Mouse (Mus musculus) neural tube, embryonic 14.5 days (tissue): ENCODE results near the gene Itgb2. TPM values are rescaled to one million over a fixed set of nuclear protein-coding genes. Genes with fewer than 3 reads are reported as not detected.

Experiments
- ATAC-seq: fragments of 200-750 bp; cut with Nextera tagmentation; 2 replicates; pipeline ENCODE4 v1.8.0; 2017; ENCODE audit warnings: low read depth, mild to moderate bottlenecking, moderate TSS enrichment, moderate library complexity
- H3K27ac ChIP-seq: fragments of 300-500 bp; sonication (generic); 2 replicates; pipeline ENCODE4 v1.5.1; 2014; ENCODE audit warnings: low read depth, mild to moderate bottlenecking, control low read depth, low read length, moderate library complexity, mixed read lengths
- H3K27me3 ChIP-seq: fragments of 300-500 bp; sonication (generic); 2 replicates; pipeline ENCODE4 v1.6.1; 2014; ENCODE audit warnings: low read length; ENCODE audit not compliant: control insufficient read depth, insufficient read depth
- H3K36me3 ChIP-seq: fragments of 300-500 bp; sonication (generic); 2 replicates; pipeline ENCODE4 v1.6.1; 2014; ENCODE audit warnings: low read length, mixed read lengths; ENCODE audit not compliant: control insufficient read depth, insufficient read depth
- H3K4me1 ChIP-seq: fragments of 300-500 bp; sonication (generic); 2 replicates; pipeline ENCODE4 v1.6.1; 2014; ENCODE audit warnings: low read length; ENCODE audit not compliant: control insufficient read depth, insufficient read depth
- H3K4me2 ChIP-seq: fragments of 300-500 bp; sonication (generic); 2 replicates; pipeline ENCODE4 v1.6.1; 2014; ENCODE audit warnings: mild to moderate bottlenecking, low read depth, low read length, control low read depth
- H3K4me3 ChIP-seq: fragments of 300-500 bp; sonication (generic); 2 replicates; pipeline ENCODE4 v1.5.1; 2014; ENCODE audit warnings: low read depth, low read length, control low read depth, mixed read lengths
- H3K9ac ChIP-seq: fragments of 300-500 bp; sonication (generic); replicated peaks from 2 replicates; pipeline ENCODE4 v1.6.1; 2014; ENCODE audit warnings: low read depth, mild to moderate bottlenecking, control low read depth, low read length, mixed read lengths
- H3K9me3 ChIP-seq: fragments of 300-500 bp; sonication (generic); 2 replicates; pipeline ENCODE4 v1.6.1; 2016; ENCODE audit warnings: low read length; ENCODE audit not compliant: control insufficient read depth
- WGBS: fragments of 180-500 bp; shearing (Covaris S2); extraction: QIAGEN DNeasy Blood & Tissue Kit; methylation state at CpG from one replicate; pipeline ENCODE4 v1.1.7; 2014; 5-methylcytosine and 5-hydroxymethylcytosine counted together
- polyA plus RNA-seq: library from polyadenylated mRNA; unstranded; fragments of >200 nt; fragmentation: Nextera tagmentation; extraction: Ambion mirVana; gene quantifications from 2 replicates; pipeline ENCODE4 v1.2.1, GENCODE M21; 2014

The Itgb2 gene
- polyA plus RNA-seq, result 0.44 and 1.2 TPM in 2 replicates

DNA sequence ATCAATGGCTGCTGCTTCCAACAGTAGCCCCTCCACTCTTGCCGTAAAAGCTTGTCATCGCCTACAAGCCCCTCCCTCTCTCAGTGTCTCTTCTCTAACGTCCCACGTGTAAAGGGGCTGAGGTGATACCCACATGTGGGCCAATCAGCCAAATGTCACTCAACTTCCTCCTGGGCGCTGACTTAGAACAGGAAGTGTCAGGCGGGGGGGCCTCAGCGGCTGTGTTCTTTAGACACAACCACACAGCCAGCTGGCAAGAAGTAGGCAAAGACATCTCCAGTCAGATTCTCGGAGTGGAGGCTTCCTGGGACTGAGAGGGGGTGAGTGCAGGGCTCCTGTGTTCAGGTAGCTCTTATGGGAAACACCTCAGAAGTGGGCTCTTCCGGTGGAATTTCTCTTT is at the start of gene Itgb2:
Gene Itgb2 (plus strand): TSS at position 113 of the 400 bp plus-strand sequence.
- no peaks in the 10 kb centered on the region for H3K9me3 ChIP-seq
- H3K36me3 ChIP-seq, result no peaks in the 10 kb centered on the region
- no peak within 1 kb of the TSS for H3K4me3 ChIP-seq
- H3K27ac ChIP-seq, result no peak within 1 kb of the TSS
- H3K4me1 ChIP-seq, result no peaks in the 10 kb centered on the region
- H3K27me3 ChIP-seq, result no peaks in the 10 kb centered on the region
- H3K4me2 ChIP-seq, result no peak within 1 kb of the TSS
- no peak for ATAC-seq
- no peak within 1 kb of the TSS for H3K9ac ChIP-seq
- WGBS, result 75% methylated on average over 9 of the region's 9 CpGs

DNA sequence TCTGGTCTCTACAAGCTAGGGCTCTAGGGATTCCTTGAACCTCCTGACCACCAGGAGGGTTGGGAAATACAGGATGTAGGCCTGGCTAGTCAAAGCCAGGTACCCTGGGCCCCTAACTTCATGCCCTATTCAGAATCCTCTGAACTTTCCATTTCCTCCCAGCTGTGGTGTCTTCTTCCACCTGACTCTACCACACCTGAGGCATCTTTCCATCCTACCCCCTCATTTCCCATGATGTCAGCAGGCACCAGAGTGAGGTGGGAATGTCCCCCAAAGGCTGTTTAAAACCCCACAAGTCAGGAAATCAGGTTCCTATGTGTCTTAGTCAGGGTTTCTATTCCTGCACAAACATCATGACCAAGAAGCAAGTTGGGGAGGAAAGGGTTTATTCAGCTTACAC is 48.2 kb upstream of the Itgb2 start:
- no peak for ATAC-seq
- no peaks in the 10 kb centered on the region for H3K4me1 ChIP-seq
- H3K9me3 ChIP-seq, result no peaks in the 10 kb centered on the region
- H3K4me3 ChIP-seq, result no peak overlapping the region
- H3K27me3 ChIP-seq, result no peaks in the 10 kb centered on the region
- H3K36me3 ChIP-seq, result peaks cover 2% of the 10 kb centered on the region; the same call in 1 of the 2 replicates
- no peak overlapping the region for H3K9ac ChIP-seq
- no peak overlapping the region for H3K27ac ChIP-seq
- H3K4me2 ChIP-seq, result no peak overlapping the region

DNA sequence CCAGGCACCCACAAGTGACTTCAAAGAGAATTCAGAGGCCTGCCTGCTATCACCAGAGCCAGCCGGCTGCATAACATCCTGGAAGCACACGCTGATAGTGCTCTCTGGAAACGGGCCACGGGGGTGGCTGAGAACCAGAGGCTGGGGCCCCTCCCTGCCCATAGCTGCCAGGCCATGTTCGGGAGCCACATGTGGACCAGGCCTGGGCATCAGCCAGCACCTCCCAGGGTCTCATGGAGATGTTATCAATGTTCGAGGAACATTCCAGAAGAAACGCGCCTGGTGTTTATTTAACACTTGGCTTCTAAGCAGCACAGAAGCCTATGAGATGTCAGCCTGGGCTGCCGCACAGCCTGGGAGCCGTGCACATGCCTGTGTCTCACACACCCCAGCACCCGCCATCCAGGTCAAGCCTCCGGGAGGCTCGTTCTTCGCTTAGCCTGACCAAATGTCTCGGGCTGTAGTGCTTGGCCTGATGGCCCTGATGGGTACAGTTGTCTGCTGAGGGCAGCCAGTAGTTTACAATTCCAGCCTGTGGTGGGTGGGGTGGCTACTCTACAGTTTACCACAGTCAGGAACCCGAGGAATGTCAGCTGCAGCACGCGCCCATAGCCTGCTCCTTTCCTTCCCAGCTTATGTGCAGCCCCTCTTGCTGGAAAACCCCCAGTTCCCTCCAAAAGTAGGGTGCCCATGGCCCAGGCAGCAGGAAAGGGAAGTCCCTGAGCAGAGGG is 45.7 kb upstream of the Itgb2 start:
- no peak for ATAC-seq
- Histone ChIP-seq H3K4me1 (no peaks in the 10 kb centered on the region), H3K9ac (no peak overlapping the region)

DNA sequence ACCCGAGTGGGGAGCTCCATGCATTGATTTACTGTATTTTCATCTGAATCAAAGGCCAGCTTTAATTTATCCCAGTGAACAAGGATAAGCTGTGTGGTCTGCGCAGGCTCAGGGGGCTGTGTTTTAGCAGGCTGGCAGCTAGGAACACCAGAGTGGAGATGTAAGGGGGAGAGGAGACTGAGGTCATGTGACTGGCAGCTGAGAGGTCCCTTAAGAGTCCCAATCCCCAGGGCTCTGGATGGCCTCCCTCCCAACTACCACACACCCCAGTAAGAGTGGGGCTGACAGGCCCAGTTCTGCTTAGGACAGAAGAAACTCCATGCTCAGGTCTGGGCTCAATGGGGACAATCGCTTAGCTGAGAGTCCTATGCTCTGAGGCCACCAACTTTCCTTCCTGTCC is 44.3 kb upstream of the Itgb2 start:
- 82% methylated on average over 3 of the region's 3 CpGs for WGBS
- no peaks in the 10 kb centered on the region for H3K9me3 ChIP-seq
- ATAC-seq, result no peak
- H3K36me3 ChIP-seq, result peaks cover 23% of the 10 kb centered on the region
- no peak overlapping the region for H3K4me2 ChIP-seq
- H3K27me3 ChIP-seq, result no peaks in the 10 kb centered on the region
- H3K4me1 ChIP-seq, result no peaks in the 10 kb centered on the region
- H3K4me3 ChIP-seq, result no peak overlapping the region
- no peak overlapping the region for H3K9ac ChIP-seq
- no peak overlapping the region for H3K27ac ChIP-seq

More for the DNA sequence above, 45.7 kb upstream of the Itgb2 start:
- no peak overlapping the region for H3K4me2 ChIP-seq
- H3K9me3 ChIP-seq, result no peaks in the 10 kb centered on the region
- no peak overlapping the region for H3K4me3 ChIP-seq
- H3K36me3 ChIP-seq, result peaks cover 23% of the 10 kb centered on the region
- H3K27me3 ChIP-seq, result no peaks in the 10 kb centered on the region
- 70% methylated on average over 18 of the region's 18 CpGs for WGBS
- H3K27ac ChIP-seq, result no peak overlapping the region

DNA sequence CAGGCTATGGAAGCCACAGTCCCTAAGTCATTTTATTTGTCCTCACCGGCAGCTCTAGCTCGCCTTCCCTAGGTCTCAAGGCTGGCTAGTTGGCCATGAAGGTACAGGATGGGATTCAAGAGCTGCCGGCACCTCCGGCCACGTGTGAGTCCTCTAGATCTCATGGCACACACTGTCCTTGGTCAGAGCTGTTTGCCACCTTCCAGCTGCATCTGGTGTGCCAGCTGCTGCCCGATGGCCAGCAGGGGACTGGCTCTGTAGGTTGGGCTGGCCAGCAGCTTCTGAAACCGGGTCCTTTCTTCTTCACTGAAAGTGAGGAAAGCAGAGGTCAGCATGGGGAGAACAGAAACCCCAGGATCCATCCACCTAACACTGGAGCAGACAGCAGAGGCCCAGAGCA is 41.9 kb upstream of the Itgb2 start:
- 97% methylated on average over 7 of the region's 7 CpGs for WGBS
- Histone ChIP-seq H3K9me3 (no peaks in the 10 kb centered on the region), H3K27ac (no peak overlapping the region), H3K36me3 (peaks cover 23% of the 10 kb centered on the region), H3K9ac (no peak overlapping the region), H3K27me3 (no peaks in the 10 kb centered on the region), H3K4me1 (no peaks in the 10 kb centered on the region), H3K4me3 (no peak overlapping the region), H3K4me2 (no peak overlapping the region)
- no peak for ATAC-seq

DNA sequence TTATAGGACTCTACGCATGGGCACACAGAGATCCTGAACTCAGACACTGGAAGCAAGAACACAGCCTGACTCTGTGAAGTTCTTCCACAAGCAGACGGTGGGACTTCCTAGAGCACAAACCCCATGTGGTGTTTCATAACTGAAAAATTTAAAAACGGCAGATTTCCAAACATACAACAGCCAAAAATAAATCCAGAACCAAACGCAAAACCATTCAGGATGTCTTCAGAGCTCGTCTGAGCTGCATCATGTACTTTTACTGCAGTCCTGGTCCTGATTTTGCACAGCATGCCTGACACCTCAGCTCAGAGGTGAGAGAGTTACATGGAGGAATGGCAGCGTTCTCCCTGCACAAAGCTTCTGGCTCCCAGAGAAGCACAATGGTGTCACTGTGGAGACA is 38.5 kb upstream of the Itgb2 start:
- Histone ChIP-seq H3K9ac (no peak overlapping the region), H3K27ac (no peak overlapping the region), H3K36me3 (peaks cover 23% of the 10 kb centered on the region), H3K4me1 (no peaks in the 10 kb centered on the region), H3K9me3 (no peaks in the 10 kb centered on the region), H3K4me3 (no peak overlapping the region), H3K27me3 (no peaks in the 10 kb centered on the region), H3K4me2 (no peak overlapping the region)
- WGBS, result 88% methylated on average over 6 of the region's 6 CpGs
- ATAC-seq, result no peak

DNA sequence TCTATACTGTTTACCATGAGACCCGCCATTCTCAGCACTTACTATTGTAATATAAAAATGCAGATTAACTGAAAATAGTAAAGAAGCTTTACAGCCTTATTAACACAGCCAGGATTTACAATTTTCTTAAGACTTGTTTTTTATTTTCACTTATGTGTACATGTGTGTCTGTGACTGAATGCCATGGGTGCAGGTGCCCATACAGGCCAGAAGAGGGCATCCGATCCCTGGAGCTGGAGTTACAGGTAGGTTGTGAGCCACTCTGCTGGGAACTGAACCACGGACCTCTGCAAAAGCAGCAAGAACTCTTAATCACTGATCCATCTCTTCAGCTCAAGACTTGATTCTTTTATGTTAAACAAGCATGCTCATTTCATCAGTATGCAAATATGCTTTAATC is 37.2 kb upstream of the Itgb2 start:
- Histone ChIP-seq H3K27me3 (no peaks in the 10 kb centered on the region), H3K4me1 (no peaks in the 10 kb centered on the region), H3K4me2 (no peak overlapping the region), H3K9ac (no peak overlapping the region), H3K4me3 (no peak overlapping the region), H3K9me3 (no peaks in the 10 kb centered on the region), H3K36me3 (peaks cover 10% of the 10 kb centered on the region), H3K27ac (no peak overlapping the region)
- WGBS, result 97% methylated on average over 3 of the region's 3 CpGs
- ATAC-seq, result no peak

DNA sequence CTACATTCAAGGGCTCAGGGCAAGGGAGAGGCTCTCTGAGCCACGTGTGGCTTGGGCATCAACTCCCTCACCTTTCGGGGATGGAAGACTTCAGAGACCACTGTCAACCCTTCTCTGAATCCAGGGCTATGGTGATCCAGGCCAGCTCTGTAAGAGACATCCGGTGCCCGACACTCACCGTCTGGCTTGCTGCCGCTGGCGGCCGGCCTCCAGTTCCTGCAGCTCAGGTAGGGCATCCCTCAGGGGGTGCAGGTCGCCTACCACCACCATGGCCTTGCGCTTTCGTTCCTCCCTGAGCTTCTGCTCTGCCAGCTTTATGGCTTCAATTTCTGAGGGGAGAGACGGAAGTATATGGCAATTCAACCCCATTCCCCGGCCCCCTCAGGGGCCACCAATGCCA is 32.9 kb upstream of the Itgb2 start:
- 93% methylated on average over 13 of the region's 13 CpGs for WGBS
- no peak overlapping the region for H3K9ac ChIP-seq
- no peak overlapping the region for H3K4me3 ChIP-seq
- no peaks in the 10 kb centered on the region for H3K9me3 ChIP-seq
- no peak overlapping the region for H3K4me2 ChIP-seq
- no peak for ATAC-seq
- no peak overlapping the region for H3K27ac ChIP-seq
- no peaks in the 10 kb centered on the region for H3K4me1 ChIP-seq
- H3K36me3 ChIP-seq, result peaks cover 8% of the 10 kb centered on the region
- H3K27me3 ChIP-seq, result no peaks in the 10 kb centered on the region

DNA sequence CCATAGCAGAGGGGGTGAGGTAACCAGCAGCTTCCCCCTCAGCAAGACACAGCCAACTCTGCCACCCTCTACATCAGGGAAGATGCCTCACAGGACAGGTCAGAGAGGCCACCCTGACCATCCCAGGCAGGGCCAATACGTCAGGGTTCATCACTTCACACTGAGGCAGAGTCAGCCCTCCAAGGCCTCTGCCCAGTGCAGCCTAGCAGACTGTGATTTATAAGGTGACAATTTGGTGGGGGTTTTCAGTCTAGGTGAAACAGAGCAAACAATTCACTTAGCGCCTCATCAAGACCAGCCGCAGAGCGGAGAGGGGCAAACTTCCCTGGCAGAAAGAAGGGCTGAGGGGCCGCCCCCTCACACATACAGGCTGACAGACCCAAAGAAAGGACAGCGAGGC is 31.8 kb upstream of the Itgb2 start:
- H3K36me3 ChIP-seq, result peaks cover 10% of the 10 kb centered on the region
- no peak overlapping the region for H3K4me2 ChIP-seq
- H3K27me3 ChIP-seq, result no peaks in the 10 kb centered on the region
- no peak overlapping the region for H3K27ac ChIP-seq
- no peaks in the 10 kb centered on the region for H3K9me3 ChIP-seq
- ATAC-seq, result no peak
- no peak overlapping the region for H3K4me3 ChIP-seq
- WGBS, result 65% methylated on average over 6 of the region's 6 CpGs
- H3K4me1 ChIP-seq, result no peaks in the 10 kb centered on the region
- no peak overlapping the region for H3K9ac ChIP-seq
